Mouse (Mus musculus): ENCODE data around the gene Muc5b. TPM values are rescaled to one million over a fixed set of nuclear protein-coding genes. Genes with fewer than 3 reads are reported as not detected.

Gene Muc5b
- total and polyA plus RNA-seq, 2 experiments from 2014 or later = 0.01 to 0.08 TPM

- H3K4me2 ChIP-seq (ENCODE audit: low read depth, low read length) = no peak overlapping the region
- ATAC-seq (ENCODE audit: insufficient read depth, low read depth) (no peak), DNase-seq (ENCODE audit: low spot score) (no peak)
- H3K9ac ChIP-seq (replicated peaks; ENCODE audit: low read depth, low read length) = no peak overlapping the region
- no peak overlapping the region for H3K4me3 ChIP-seq (ENCODE audit: low read depth, low read length)
- H3K4me1 ChIP-seq (ENCODE audit: control insufficient read depth, insufficient read depth) = no peaks in the 10 kb centered on the region
- TF ChIP-seq EP300 (IDR thresholded peaks at IDR 0.05; ENCODE audit: low read depth) (no peak), CTCF (IDR thresholded peaks at IDR 0.05; ENCODE audit: low read depth) (no peak)
- 69% methylated on average over 4 of the region's 4 CpGs for WGBS
- H3K36me3 ChIP-seq (replicated peaks; ENCODE audit: control insufficient read depth, insufficient read depth, low read length) = no peaks in the 10 kb centered on the region
- H3K27ac ChIP-seq (ENCODE audit: low read depth) = no peak overlapping the region
- no peaks in the 10 kb centered on the region for H3K27me3 ChIP-seq (ENCODE audit: control insufficient read depth, insufficient read depth, low read length)
- H3K9me3 ChIP-seq (replicated peaks; ENCODE audit: control insufficient read depth, low read length) = no peaks in the 10 kb centered on the region
These were observed 25.5 kb upstream of the Muc5b start for GRCm38 (mm10) chr7:141813321-141813720.

DNA sequence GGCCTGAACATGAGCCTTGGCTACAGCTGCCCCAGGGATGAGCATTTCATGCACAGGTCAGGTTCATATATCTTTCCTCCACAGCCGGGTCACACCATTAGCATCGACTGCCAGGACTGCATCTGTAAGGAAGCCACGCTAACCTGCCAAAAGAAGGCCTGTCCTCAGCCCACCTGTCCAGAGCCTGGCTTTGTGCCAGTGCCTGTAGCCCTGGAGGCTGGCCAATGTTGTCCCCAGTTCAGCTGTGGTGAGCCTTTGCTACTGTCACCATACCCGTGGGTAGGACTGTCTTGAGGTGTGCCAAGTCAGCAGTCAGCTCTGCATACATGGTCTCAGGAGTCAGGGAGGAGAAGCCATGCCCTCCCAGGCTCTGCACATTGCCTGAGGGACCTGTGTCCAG lies 23.5 kb upstream of the Muc5b start:
- TF ChIP-seq CTCF (IDR thresholded peaks at IDR 0.05; ENCODE audit: low read depth) (no peak), EP300 (IDR thresholded peaks at IDR 0.05; ENCODE audit: low read depth) (no peak)
- H3K4me1 ChIP-seq (ENCODE audit: control insufficient read depth, insufficient read depth) = no peaks in the 10 kb centered on the region
- H3K9me3 ChIP-seq (replicated peaks; ENCODE audit: control insufficient read depth, low read length) = no peaks in the 10 kb centered on the region
- 68% methylated on average over 4 of the region's 4 CpGs for WGBS
- H3K9ac ChIP-seq (replicated peaks; ENCODE audit: low read depth, low read length) = no peak overlapping the region
- DNase-seq (ENCODE audit: low spot score) (no peak), ATAC-seq (ENCODE audit: insufficient read depth, low read depth) (no peak)
- no peak overlapping the region for H3K4me3 ChIP-seq (ENCODE audit: low read depth, low read length)
- H3K36me3 ChIP-seq (replicated peaks; ENCODE audit: control insufficient read depth, insufficient read depth, low read length) = no peaks in the 10 kb centered on the region
- H3K27me3 ChIP-seq (ENCODE audit: control insufficient read depth, insufficient read depth, low read length) = no peaks in the 10 kb centered on the region
- no peak overlapping the region for H3K27ac ChIP-seq (ENCODE audit: low read depth)
- no peak overlapping the region for H3K4me2 ChIP-seq (ENCODE audit: low read depth, low read length)

- no peaks in the 10 kb centered on the region for H3K9me3 ChIP-seq (replicated peaks; ENCODE audit: control insufficient read depth, low read length)
- H3K27ac ChIP-seq (ENCODE audit: low read depth) = no peak overlapping the region
- no peak overlapping the region for H3K4me2 ChIP-seq (ENCODE audit: low read depth, low read length)
- H3K9ac ChIP-seq (replicated peaks; ENCODE audit: low read depth, low read length) = no peak overlapping the region
- TF ChIP-seq EP300 (IDR thresholded peaks at IDR 0.05; ENCODE audit: low read depth) (no peak), CTCF (IDR thresholded peaks at IDR 0.05; ENCODE audit: low read depth) (no peak)
- H3K4me1 ChIP-seq (ENCODE audit: control insufficient read depth, insufficient read depth) = no peaks in the 10 kb centered on the region
- no peaks in the 10 kb centered on the region for H3K27me3 ChIP-seq (ENCODE audit: control insufficient read depth, insufficient read depth, low read length)
- ATAC-seq (ENCODE audit: insufficient read depth, low read depth) = no peak
- H3K4me3 ChIP-seq (ENCODE audit: low read depth, low read length) = no peak overlapping the region
- H3K36me3 ChIP-seq (replicated peaks; ENCODE audit: control insufficient read depth, insufficient read depth, low read length) = no peaks in the 10 kb centered on the region
- 66% methylated on average over 11 of the region's 11 CpGs for WGBS
- DNase-seq (ENCODE audit: low spot score) = no peak
These were observed 21.4 kb upstream of the Muc5b start for GRCm38 (mm10) chr7:141817355-141818075.

DNA sequence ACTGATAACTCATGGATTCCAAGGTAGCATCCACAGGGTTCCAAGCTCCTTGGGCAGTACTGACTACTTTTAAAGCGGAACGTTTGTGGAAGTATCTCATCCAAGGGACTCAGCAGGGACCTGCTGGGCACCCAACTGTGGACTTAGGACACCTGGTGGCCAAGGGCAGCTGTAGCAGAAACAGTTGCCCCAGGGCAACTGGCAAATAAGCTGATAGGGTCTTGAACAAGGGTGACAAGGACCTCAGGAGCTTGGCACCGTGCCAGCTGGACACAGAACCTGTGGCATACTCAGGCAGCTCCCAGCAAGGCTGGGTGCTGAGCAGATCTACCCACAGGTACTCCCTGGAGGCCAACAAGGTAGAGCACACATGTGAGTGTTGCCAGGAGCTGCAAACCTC lies 20.6 kb upstream of the Muc5b start:
- Histone ChIP-seq H3K4me2 (ENCODE audit: low read depth, low read length) (no peak overlapping the region), H3K27me3 (ENCODE audit: control insufficient read depth, insufficient read depth, low read length) (no peaks in the 10 kb centered on the region), H3K9me3 (replicated peaks; ENCODE audit: control insufficient read depth, low read length) (no peaks in the 10 kb centered on the region), H3K4me3 (ENCODE audit: low read depth, low read length) (no peak overlapping the region), H3K4me1 (ENCODE audit: control insufficient read depth, insufficient read depth) (no peaks in the 10 kb centered on the region), H3K36me3 (replicated peaks; ENCODE audit: control insufficient read depth, insufficient read depth, low read length) (no peaks in the 10 kb centered on the region), H3K9ac (replicated peaks; ENCODE audit: low read depth, low read length) (no peak overlapping the region), H3K27ac (ENCODE audit: low read depth) (no peak overlapping the region)
- TF ChIP-seq EP300 (IDR thresholded peaks at IDR 0.05; ENCODE audit: low read depth) (no peak), CTCF (IDR thresholded peaks at IDR 0.05; ENCODE audit: low read depth) (no peak)
- 61% methylated on average over 3 of the region's 3 CpGs for WGBS
- ATAC-seq (ENCODE audit: insufficient read depth, low read depth) = no peak
- DNase-seq (ENCODE audit: low spot score) = no peak

GRCm38 (mm10) chr7:141822582-141823261 lies 16.1 kb upstream of the Muc5b start:
- Histone ChIP-seq H3K9me3 (replicated peaks; ENCODE audit: control insufficient read depth, low read length) (no peaks in the 10 kb centered on the region), H3K4me1 (ENCODE audit: control insufficient read depth, insufficient read depth) (no peaks in the 10 kb centered on the region), H3K27ac (ENCODE audit: low read depth) (no peak overlapping the region), H3K4me2 (ENCODE audit: low read depth, low read length) (no peak overlapping the region), H3K27me3 (ENCODE audit: control insufficient read depth, insufficient read depth, low read length) (no peaks in the 10 kb centered on the region), H3K4me3 (ENCODE audit: low read depth, low read length) (no peak overlapping the region), H3K36me3 (replicated peaks; ENCODE audit: control insufficient read depth, insufficient read depth, low read length) (no peaks in the 10 kb centered on the region), H3K9ac (replicated peaks; ENCODE audit: low read depth, low read length) (no peak overlapping the region)
- WGBS = 44% methylated on average over 4 of the region's 4 CpGs
- TF ChIP-seq EP300 (IDR thresholded peaks at IDR 0.05; ENCODE audit: low read depth) (no peak), CTCF (IDR thresholded peaks at IDR 0.05; ENCODE audit: low read depth) (no peak)
- DNase-seq (ENCODE audit: low spot score) = no peak
- no peak for ATAC-seq (ENCODE audit: insufficient read depth, low read depth)

All from heart, postnatal 0 days (tissue).